ENCODE assay signal across 18 mouse cellular contexts in genomic region chr10:63238090-63238489, GRCm38 (mm10).
"Had no signal": no experiment of that assay in that cellular context is flagged by ENCODE, and none has a peak within 500 bp of the region (broad histone marks: within the 10 kb centered on the region; RNA-seq: fewer than 3 reads in every experiment).

No protein-coding gene starts in this region.

- H3K27me3 ChIP-seq: limb, embryonic 12.5 days; limb, embryonic 15.5 days; stomach, embryonic 15.5 days had no signal

- H3K9ac ChIP-seq: limb, embryonic 12.5 days; limb, embryonic 15.5 days; liver, embryonic 14.5 days; liver, postnatal 0 days; lung, embryonic 14.5 days; stomach, embryonic 15.5 days had no signal

- H3K4me2 ChIP-seq: limb, embryonic 12.5 days; limb, embryonic 15.5 days; liver, embryonic 11.5 days; lung, embryonic 14.5 days; midbrain, embryonic 11.5 days; stomach, embryonic 15.5 days had no signal

- DNase-seq: kidney, postnatal 14 days; kidney, postnatal 4 days; left cerebral cortex, postnatal 4 days; liver, postnatal 0 days; lung, embryonic 14.5 days; lung, postnatal 36 days; midbrain, embryonic 14.5 days; right cerebral cortex, postnatal 14 days; spleen, adult 18-20 months; thymus, postnatal 25 days had no signal

- H3K9me3 ChIP-seq: limb, embryonic 12.5 days; limb, embryonic 15.5 days; stomach, embryonic 15.5 days had no signal

- H3K4me3 ChIP-seq: limb, embryonic 12.5 days; limb, embryonic 15.5 days; megakaryocyte, embryonic 14.5 days; stomach, embryonic 15.5 days had no signal

- ATAC-seq: liver, postnatal 0 days; lung, postnatal 0 days had no signal

- H3K36me3 ChIP-seq: limb, embryonic 12.5 days; limb, embryonic 15.5 days; stomach, embryonic 15.5 days had no signal

- H3K27ac ChIP-seq: limb, embryonic 12.5 days; limb, embryonic 15.5 days; liver, embryonic 14.5 days; stomach, embryonic 15.5 days had no signal
